Comparison of ENCODE assay signal across 13 mouse cellular contexts in the genomic region with DNA sequence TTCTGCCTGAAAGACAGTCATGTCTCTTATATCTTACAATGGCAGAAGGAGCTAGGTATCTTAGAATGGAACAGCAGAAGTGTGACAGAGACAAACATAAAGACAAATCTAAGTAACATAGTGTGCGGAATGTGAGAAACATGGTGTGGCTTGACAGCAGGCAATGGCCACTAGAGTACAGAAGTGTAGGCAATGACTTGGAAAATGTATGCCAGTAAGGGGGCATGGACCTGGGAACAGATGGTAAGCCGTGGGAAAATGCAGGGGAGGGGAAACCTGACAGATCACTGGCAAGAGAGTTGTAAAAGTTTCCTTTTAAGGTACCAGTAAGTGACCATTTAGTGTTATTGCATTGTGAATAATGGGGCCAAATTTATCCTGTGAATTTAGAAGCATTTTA.
DNase-seq lines count a peak whose midpoint lies in the region.
"Had no signal": no experiment of that assay in that cellular context is flagged by ENCODE, and none has a peak within 500 bp of the region (broad histone marks: within the 10 kb centered on the region; RNA-seq: fewer than 3 reads in every experiment).

No protein-coding gene starts in this region.

- intact Hi-C loops in left cerebral cortex, postnatal 4 days (cut with DNase I), result no loop called here

- peak; percentile 50 to 66 for DNase-seq in left cerebral cortex, adult 18-20 months (ENCODE audit: low spot score in 2 of 2)
- no peak for DNase-seq in left cerebral cortex, postnatal 4 days
- peak; percentile 82 for DNase-seq in brain, adult 2 months (ENCODE audit: low read depth, low spot score)
- peak; percentile 45 to 75 for DNase-seq in frontal cortex, postnatal 36 days (ENCODE audit: low spot score in 2 of 2)
- DNase-seq in right cerebral cortex, postnatal 36 days (ENCODE audit: low spot score in 2 of 2), result peak; percentile 22 to 73
- no peak for DNase-seq in lung, postnatal 14 days
- no peak for DNase-seq in yolk sac, embryonic 10.5 days (ENCODE audit: low spot score)
- DNase-seq: adrenal gland, postnatal 14 days; cerebellum, adult 18-20 months; cerebellum, adult 9-11 months; cerebellum, postnatal 36 days; gastrocnemius, postnatal 14 days; heart, postnatal 36 days had no signal

Comparison
In these comparisons a context has a peak if more than half of its experiments do, and no peak if none do; other contexts are left out.
1. DNase-seq: peak in left cerebral cortex, adult 18-20 months (2 of 2), brain, adult 2 months (single experiment), frontal cortex, postnatal 36 days (2 of 2) and right cerebral cortex, postnatal 36 days (2 of 2); none in left cerebral cortex, postnatal 4 days (single experiment), lung, postnatal 14 days (single experiment) and yolk sac, embryonic 10.5 days (single experiment).